In the genomic region with DNA sequence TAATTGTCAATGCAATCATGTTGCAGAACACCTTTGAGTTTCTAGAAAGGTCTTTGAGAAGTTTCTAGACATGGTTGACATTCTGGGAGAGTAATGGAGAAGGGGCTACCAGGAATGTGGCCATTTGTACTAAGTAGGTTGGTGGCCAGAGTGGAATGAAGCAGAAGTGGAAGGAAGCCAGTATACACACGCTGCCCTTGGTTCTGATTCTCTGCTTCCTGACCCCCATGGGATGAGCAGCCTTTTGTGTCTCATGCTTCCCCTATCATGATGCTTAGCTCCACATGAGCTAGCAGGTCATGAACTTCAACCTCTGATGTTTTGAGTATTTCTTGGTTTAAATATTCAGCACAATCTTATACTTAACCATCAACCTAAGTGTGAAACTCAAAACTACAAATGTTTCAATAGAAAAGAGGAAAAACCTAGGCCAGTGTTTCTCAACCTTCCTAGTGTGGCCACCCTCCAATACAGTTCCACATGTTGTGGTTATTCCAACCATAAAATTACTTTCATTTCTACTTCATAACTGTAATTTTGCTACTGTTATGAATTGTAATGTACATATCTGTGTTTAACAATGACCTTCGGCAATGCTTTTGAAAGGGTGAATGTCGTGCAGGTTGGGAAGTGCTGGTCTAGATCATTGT, we compare ENCODE assay signal across 33 mouse cellular contexts.
"Had no signal": no experiment of that assay in that cellular context is flagged by ENCODE, and none has a peak within 500 bp of the region (broad histone marks: within the 10 kb centered on the region; RNA-seq: fewer than 3 reads in every experiment).

No protein-coding gene starts in this region.

- H3K4me3 ChIP-seq: limb, embryonic 10.5 days; limb, embryonic 12.5 days; limb, embryonic 13.5 days; limb, embryonic 15.5 days; liver, embryonic 12.5 days; liver, embryonic 13.5 days; liver, embryonic 15.5 days; lung, embryonic 15.5 days; megakaryocyte, embryonic 14.5 days; midbrain, embryonic 10.5 days; midbrain, embryonic 12.5 days; midbrain, embryonic 13.5 days; midbrain, embryonic 15.5 days; myocyte; neural tube, embryonic 12.5 days; neural tube, embryonic 13.5 days had no signal

- H3K27ac ChIP-seq: limb, embryonic 10.5 days; limb, embryonic 12.5 days; limb, embryonic 13.5 days; limb, embryonic 15.5 days; liver, embryonic 12.5 days; liver, embryonic 13.5 days; liver, embryonic 14.5 days; liver, embryonic 15.5 days; lung, embryonic 15.5 days; macrophage; midbrain, embryonic 10.5 days; midbrain, embryonic 12.5 days; midbrain, embryonic 13.5 days; midbrain, embryonic 15.5 days; neural tube, embryonic 12.5 days; neural tube, embryonic 13.5 days had no signal

- H3K4me1 ChIP-seq: liver, embryonic 12.5 days; liver, embryonic 13.5 days; liver, embryonic 15.5 days; midbrain, embryonic 10.5 days; midbrain, embryonic 12.5 days; midbrain, embryonic 13.5 days; midbrain, embryonic 15.5 days; neural tube, embryonic 12.5 days; neural tube, embryonic 13.5 days had no signal

- H3K9me3 ChIP-seq: limb, embryonic 10.5 days; limb, embryonic 12.5 days; limb, embryonic 13.5 days; limb, embryonic 15.5 days; liver, embryonic 12.5 days; liver, embryonic 13.5 days; liver, embryonic 15.5 days; lung, embryonic 15.5 days; megakaryocyte, embryonic 14.5 days; midbrain, embryonic 10.5 days; midbrain, embryonic 12.5 days; midbrain, embryonic 13.5 days; midbrain, embryonic 15.5 days; neural tube, embryonic 12.5 days; neural tube, embryonic 13.5 days had no signal

- H3K4me2 ChIP-seq: limb, embryonic 12.5 days; limb, embryonic 13.5 days; limb, embryonic 15.5 days; liver, embryonic 11.5 days; liver, embryonic 12.5 days; liver, embryonic 13.5 days; liver, embryonic 15.5 days; lung, embryonic 14.5 days; lung, embryonic 15.5 days; midbrain, embryonic 11.5 days; midbrain, embryonic 12.5 days; midbrain, embryonic 13.5 days; midbrain, embryonic 15.5 days; neural tube, embryonic 12.5 days; neural tube, embryonic 13.5 days had no signal

- ATAC-seq: liver, embryonic 12.5 days; liver, postnatal 0 days; lung, postnatal 0 days; midbrain, embryonic 13.5 days; midbrain, embryonic 15.5 days; midbrain, embryonic 16.5 days had no signal

- H3K27me3 ChIP-seq: limb, embryonic 12.5 days; limb, embryonic 13.5 days; limb, embryonic 15.5 days; liver, embryonic 12.5 days; liver, embryonic 13.5 days; liver, embryonic 15.5 days; lung, embryonic 15.5 days; megakaryocyte, embryonic 14.5 days; midbrain, embryonic 12.5 days; midbrain, embryonic 13.5 days; midbrain, embryonic 15.5 days; neural tube, embryonic 12.5 days; neural tube, embryonic 13.5 days had no signal

- H3K9ac ChIP-seq: limb, embryonic 12.5 days; limb, embryonic 13.5 days; limb, embryonic 15.5 days; liver, embryonic 12.5 days; liver, embryonic 13.5 days; liver, embryonic 14.5 days; liver, embryonic 15.5 days; liver, postnatal 0 days; lung, embryonic 14.5 days; lung, embryonic 15.5 days; midbrain, embryonic 12.5 days; midbrain, embryonic 13.5 days; midbrain, embryonic 15.5 days; neural tube, embryonic 12.5 days; neural tube, embryonic 13.5 days had no signal

- DNase-seq: left cerebral cortex, postnatal 4 days; liver; liver, embryonic 13.5 days; liver, postnatal 0 days; lung, adult 18-20 months; lung, adult 2 months; lung, embryonic 14.5 days; lung, postnatal 10 days; lung, postnatal 14 days; lung, postnatal 36 days; lung, postnatal 4 days; midbrain, embryonic 14.5 days had no signal

- H3K36me3 ChIP-seq: limb, embryonic 10.5 days; limb, embryonic 12.5 days; limb, embryonic 13.5 days; limb, embryonic 15.5 days; liver, embryonic 12.5 days; liver, embryonic 13.5 days; liver, embryonic 15.5 days; lung, embryonic 15.5 days; midbrain, embryonic 10.5 days; midbrain, embryonic 12.5 days; midbrain, embryonic 13.5 days; midbrain, embryonic 15.5 days; neural tube, embryonic 12.5 days; neural tube, embryonic 13.5 days had no signal
